In genomic region chr2:155818596-155819391, GRCm38 (mm10) we compare ENCODE assay signal across 7 mouse cellular contexts. TPM values are rescaled to one million over a fixed set of nuclear protein-coding genes. Genes with fewer than 3 reads are reported as not detected.
DNase-seq lines count a peak whose midpoint lies in the region; ATAC-seq and TF ChIP-seq lines count a peak whose summit lies in the region.

No protein-coding gene starts in this region.

- H3K9ac ChIP-seq in embryonic facial prominence, embryonic 12.5 days = peak overlapping the region; percentile 70
- peak overlapping the region; percentile 79 for H3K9ac ChIP-seq in limb, embryonic 12.5 days (replicated peaks)
- H3K9ac ChIP-seq in midbrain, embryonic 15.5 days = peak overlapping the region; percentile 68

- peak overlapping the region; percentile 95 for H3K4me2 ChIP-seq in embryonic facial prominence, embryonic 12.5 days (replicated peaks)
- H3K4me2 ChIP-seq in limb, embryonic 12.5 days = peak overlapping the region; percentile 95
- H3K4me2 ChIP-seq in midbrain, embryonic 15.5 days = peak overlapping the region; percentile 67

- peak; percentile 96 for DNase-seq in adrenal gland, postnatal 25 days
- peak; percentile 97 to 98 for DNase-seq in heart, adult 18-20 months
- DNase-seq in kidney, adult 2 months = peak; percentile 97
- DNase-seq in spleen, adult 2 months (ENCODE audit: low read depth in 1 of 2, low spot score in 2 of 2) = peak; percentile 88 to 93

- no peaks in the 10 kb centered on the region for H3K27me3 ChIP-seq in embryonic facial prominence, embryonic 12.5 days
- H3K27me3 ChIP-seq in kidney, adult 2 months (replicated peaks; ENCODE audit: control insufficient read depth, insufficient read depth, low read length) = no peaks in the 10 kb centered on the region
- H3K27me3 ChIP-seq in limb, embryonic 12.5 days = 0 out of 2 replicates have a peak, but pooled peaks cover 4% of the 10 kb centered on the region
- H3K27me3 ChIP-seq in midbrain, embryonic 15.5 days (replicated peaks) = no peaks in the 10 kb centered on the region
- no peaks in the 10 kb centered on the region for H3K27me3 ChIP-seq in spleen, adult 2 months (ENCODE audit: control insufficient read depth, insufficient read depth, low read length)

- peaks cover 11% of the 10 kb centered on the region; the same call in 1 of the 2 replicates for H3K4me1 ChIP-seq in embryonic facial prominence, embryonic 12.5 days
- H3K4me1 ChIP-seq in kidney, adult 2 months (ENCODE audit: control insufficient read depth, insufficient read depth, low read length) = peaks cover 21% of the 10 kb centered on the region
- H3K4me1 ChIP-seq in limb, embryonic 12.5 days (replicated peaks) = peaks cover 26% of the 10 kb centered on the region
- peaks cover 23% of the 10 kb centered on the region for H3K4me1 ChIP-seq in midbrain, embryonic 15.5 days
- peaks cover 11% of the 10 kb centered on the region; the same call in 1 of the 2 replicates for H3K4me1 ChIP-seq in spleen, adult 2 months (ENCODE audit: control insufficient read depth, insufficient read depth, insufficient read length)

- peak; percentile 91 for ATAC-seq in embryonic facial prominence, embryonic 12.5 days (ENCODE audit: insufficient number of reproducible peaks, insufficient read depth, low FRiP score, low TSS enrichment)
- ATAC-seq in limb, embryonic 12.5 days (ENCODE audit: insufficient number of reproducible peaks, insufficient read depth, low FRiP score, low TSS enrichment, low read depth) = peak; percentile 91
- ATAC-seq in midbrain, embryonic 15.5 days (replicated peaks) = peak; percentile 90

- no peak for TF ChIP-seq CTCF in kidney, adult 2 months (conservative IDR thresholded peaks at IDR 0.05; ENCODE audit: insufficient read depth, insufficient read length, low read depth, low read length)
- no peak for TF ChIP-seq CTCF in spleen, adult 2 months (IDR thresholded peaks at IDR 0.05; ENCODE audit: extremely low read depth, insufficient read depth, insufficient read length, insufficient replicate concordance)

- no peaks in the 10 kb centered on the region for H3K9me3 ChIP-seq in embryonic facial prominence, embryonic 12.5 days
- H3K9me3 ChIP-seq in limb, embryonic 12.5 days = no peaks in the 10 kb centered on the region
- H3K9me3 ChIP-seq in midbrain, embryonic 15.5 days = no peaks in the 10 kb centered on the region

- TF ChIP-seq POLR2A in kidney, adult 2 months (IDR thresholded peaks at IDR 0.05; ENCODE audit: low read depth, low read length) = peak; percentile 94
- TF ChIP-seq POLR2A in spleen, adult 2 months (IDR thresholded peaks at IDR 0.05; ENCODE audit: low read depth, low read length) = peak; percentile 96

- WGBS in embryonic facial prominence, embryonic 12.5 days = 2% methylated on average over 37 of the region's 37 CpGs
- under 1% methylated on average over 37 of the region's 37 CpGs for WGBS in kidney, adult 2 months
- WGBS in limb, embryonic 12.5 days = 3% methylated on average over 37 of the region's 37 CpGs
- WGBS in midbrain, embryonic 15.5 days = 3% methylated on average over 37 of the region's 37 CpGs
- 1% methylated on average over 37 of the region's 37 CpGs for WGBS in spleen, adult 2 months

- H3K4me3 ChIP-seq in embryonic facial prominence, embryonic 12.5 days = peak overlapping the region; percentile 62
- H3K4me3 ChIP-seq in kidney, adult 2 months (ENCODE audit: insufficient read depth, low read depth, low read length) = peak overlapping the region; percentile 76
- peak overlapping the region; percentile 68 for H3K4me3 ChIP-seq in limb, embryonic 12.5 days (replicated peaks)
- H3K4me3 ChIP-seq in midbrain, embryonic 15.5 days = peak overlapping the region; percentile 49
- peak overlapping the region; percentile 76 for H3K4me3 ChIP-seq in spleen, adult 2 months (ENCODE audit: extremely low read depth, insufficient read depth, insufficient read length)

- peaks cover 41% of the 10 kb centered on the region for H3K36me3 ChIP-seq in embryonic facial prominence, embryonic 12.5 days
- 0 out of 2 replicates have a peak, but pooled peaks cover 2% of the 10 kb centered on the region for H3K36me3 ChIP-seq in kidney, adult 2 months (ENCODE audit: control insufficient read depth, insufficient read depth, low read length)
- H3K36me3 ChIP-seq in limb, embryonic 12.5 days = peaks cover 47% of the 10 kb centered on the region
- peaks cover 28% of the 10 kb centered on the region for H3K36me3 ChIP-seq in midbrain, embryonic 15.5 days (replicated peaks)
- H3K36me3 ChIP-seq in spleen, adult 2 months (ENCODE audit: control insufficient read depth, insufficient read depth, low read length) = peaks cover 17% of the 10 kb centered on the region

- H3K27ac ChIP-seq in embryonic facial prominence, embryonic 12.5 days = peak overlapping the region; percentile 84
- H3K27ac ChIP-seq in kidney, adult 2 months (ENCODE audit: insufficient read depth, low read depth, low read length) = peak overlapping the region; percentile 75
- peak overlapping the region; percentile 73 for H3K27ac ChIP-seq in limb, embryonic 12.5 days
- peak overlapping the region; percentile 82 for H3K27ac ChIP-seq in midbrain, embryonic 15.5 days
- peak overlapping the region; percentile 76 for H3K27ac ChIP-seq in spleen, adult 2 months (ENCODE audit: insufficient read depth, low read length)

RNA-seq across cellular contexts. Expression of gene BC029722, which starts 0.4 kb away (rescaled TPM):
- 159 and 181 TPM in 2 replicates for total RNA-seq in adrenal gland, postnatal 25 days (2021)
- 12.9 and 13.4 TPM in 2 replicates for polyA plus RNA-seq in embryonic facial prominence, embryonic 12.5 days (2016; fragmentation: Nextera tagmentation; extraction: Ambion mirVana)
- 10 to 100 TPM; 31.4 to 34.4 TPM for total RNA-seq in heart, adult 18-20 months (2021)
- 56.4 and 69.9 TPM in 2 replicates for polyA plus RNA-seq in kidney, adult 2 months (2012; rRNA removed)
- polyA plus RNA-seq in limb, embryonic 12.5 days (2016; fragmentation: Nextera tagmentation; extraction: Ambion mirVana) = 13.0 and 13.5 TPM in 2 replicates
- 39.5 and 40.2 TPM in 2 replicates for polyA plus RNA-seq in midbrain, embryonic 15.5 days (2015; fragmentation: Nextera tagmentation; extraction: Ambion mirVana)
- polyA plus RNA-seq in spleen, adult 2 months (2012; rRNA removed) = 31.9 and 43.7 TPM in 2 replicates

RNA-seq across cellular contexts. Expression of gene Eif6, which starts 7.9 kb away (rescaled TPM):
- 112 and 131 TPM in 2 replicates for total RNA-seq in adrenal gland, postnatal 25 days (2021)
- 185 and 188 TPM in 2 replicates for polyA plus RNA-seq in embryonic facial prominence, embryonic 12.5 days (2016; fragmentation: Nextera tagmentation; extraction: Ambion mirVana)
- total RNA-seq in heart, adult 18-20 months (2021) = 10 to 100 TPM; 59.2 to 65.6 TPM
- polyA plus RNA-seq in kidney, adult 2 months (2012; rRNA removed) = 108 and 113 TPM in 2 replicates
- 180 and 186 TPM in 2 replicates for polyA plus RNA-seq in limb, embryonic 12.5 days (2016; fragmentation: Nextera tagmentation; extraction: Ambion mirVana)
- 140 and 156 TPM in 2 replicates for polyA plus RNA-seq in midbrain, embryonic 15.5 days (2015; fragmentation: Nextera tagmentation; extraction: Ambion mirVana)
- 77.0 and 90.7 TPM in 2 replicates for polyA plus RNA-seq in spleen, adult 2 months (2012; rRNA removed)

RNA-seq across cellular contexts. Expression of gene Fam83c, which starts 15.9 kb away (rescaled TPM):
- 0.06 TPM in 1 of 2 replicates, not detected in the other for total RNA-seq in adrenal gland, postnatal 25 days (2021)
- 0.36 and 0.38 TPM in 2 replicates for polyA plus RNA-seq in embryonic facial prominence, embryonic 12.5 days (2016; fragmentation: Nextera tagmentation; extraction: Ambion mirVana)
- not detected for total RNA-seq in heart, adult 18-20 months (2021)
- polyA plus RNA-seq in kidney, adult 2 months (2012; rRNA removed) = 0.03 TPM in 1 of 2 replicates, not detected in the other
- polyA plus RNA-seq in limb, embryonic 12.5 days (2016; fragmentation: Nextera tagmentation; extraction: Ambion mirVana) = 0.28 and 0.31 TPM in 2 replicates
- polyA plus RNA-seq in midbrain, embryonic 15.5 days (2015; fragmentation: Nextera tagmentation; extraction: Ambion mirVana) = 0.54 and 0.60 TPM in 2 replicates
- polyA plus RNA-seq in spleen, adult 2 months (2012; rRNA removed) = not detected in 2 replicates

RNA-seq across cellular contexts. Expression of gene Mmp24, which starts 43.7 kb away (rescaled TPM):
- total RNA-seq in adrenal gland, postnatal 25 days (2021) = 1.9 and 2.3 TPM in 2 replicates
- 0.61 and 1.1 TPM in 2 replicates for polyA plus RNA-seq in embryonic facial prominence, embryonic 12.5 days (2016; fragmentation: Nextera tagmentation; extraction: Ambion mirVana)
- total RNA-seq in heart, adult 18-20 months (2021) = not detected
- 0.12 and 0.14 TPM in 2 replicates for polyA plus RNA-seq in kidney, adult 2 months (2012; rRNA removed)
- polyA plus RNA-seq in limb, embryonic 12.5 days (2016; fragmentation: Nextera tagmentation; extraction: Ambion mirVana) = 0.09 and 0.10 TPM in 2 replicates
- polyA plus RNA-seq in midbrain, embryonic 15.5 days (2015; fragmentation: Nextera tagmentation; extraction: Ambion mirVana) = 19.3 and 21.6 TPM in 2 replicates
- 0.01 TPM in 1 of 2 replicates, not detected in the other for polyA plus RNA-seq in spleen, adult 2 months (2012; rRNA removed)

Comparison
In these comparisons a context has a peak if more than half of its experiments do, and no peak if none do; other contexts are left out.
1. Peak in every context shown above with its lines: DNase-seq, ATAC-seq, H3K4me3 ChIP-seq and H3K27ac ChIP-seq.